Mouse (Mus musculus) midbrain, embryonic 16.5 days (tissue): Measurements from ENCODE around the gene Sdhb. TPM values are rescaled to one million over a fixed set of nuclear protein-coding genes. Genes with fewer than 3 reads are reported as not detected.

Experiments used
- ATAC-seq: fragments of 200-750 bp; cut with Nextera tagmentation; 2 replicates; pipeline ENCODE4 v1.8.0; 2017; ENCODE audit warnings: moderate TSS enrichment
- H3K27ac ChIP-seq: fragments of 300-500 bp; sonication (generic); 2 replicates; pipeline ENCODE4 v1.5.1; 2014; ENCODE audit warnings: mild to moderate bottlenecking, low read length, mixed read lengths
- H3K27me3 ChIP-seq: fragments of 300-500 bp; sonication (generic); 2 replicates; pipeline ENCODE4 v1.6.1; 2014; ENCODE audit warnings: low read depth, low read length, mixed read lengths; ENCODE audit not compliant: control insufficient read depth, insufficient read depth
- H3K36me3 ChIP-seq: fragments of 300-500 bp; sonication (generic); 2 replicates; pipeline ENCODE4 v1.6.1; 2014; ENCODE audit warnings: mild to moderate bottlenecking, low read length, moderate library complexity, mixed read lengths; ENCODE audit not compliant: control insufficient read depth, insufficient read depth
- H3K4me1 ChIP-seq: fragments of 300-500 bp; sonication (generic); 2 replicates; pipeline ENCODE4 v1.6.1; 2014; ENCODE audit warnings: mild to moderate bottlenecking, low read length, mixed read lengths; ENCODE audit not compliant: control insufficient read depth, insufficient read depth
- H3K4me2 ChIP-seq: fragments of 300-500 bp; sonication (generic); 2 replicates; pipeline ENCODE4 v1.6.1; 2014; ENCODE audit warnings: mild to moderate bottlenecking, low read length, mixed read lengths
- H3K4me3 ChIP-seq: fragments of 300-500 bp; sonication (generic); 2 replicates; pipeline ENCODE4 v1.5.1; 2014; ENCODE audit warnings: low read depth, mild to moderate bottlenecking, low read length, moderate library complexity, mixed read lengths
- H3K9ac ChIP-seq: fragments of 300-500 bp; sonication (generic); 2 replicates; pipeline ENCODE4 v1.6.1; 2014; ENCODE audit warnings: low read depth, low read length, mixed read lengths
- H3K9me3 ChIP-seq: fragments of 300-500 bp; sonication (generic); replicated peaks from 2 replicates; pipeline ENCODE4 v1.6.1; 2014; ENCODE audit warnings: mild to moderate bottlenecking, low read length, mixed read lengths; ENCODE audit not compliant: control insufficient read depth, poor library complexity, severe bottlenecking
- WGBS: fragments of 180-500 bp; shearing (Covaris S2); extraction: QIAGEN DNeasy Blood & Tissue Kit; methylation state at CpG from one replicate; pipeline ENCODE4 v1.1.7; 2014; 5-methylcytosine and 5-hydroxymethylcytosine counted together
- polyA plus RNA-seq: library from polyadenylated mRNA; unstranded; fragments of >200 nt; fragmentation: Nextera tagmentation; extraction: Ambion mirVana; gene quantifications from 2 replicates; pipeline ENCODE4 v1.2.1, GENCODE M21; 2015

Gene Sdhb
- polyA plus RNA-seq, 1 experiment from 2014 or later = 455 TPM

DNA sequence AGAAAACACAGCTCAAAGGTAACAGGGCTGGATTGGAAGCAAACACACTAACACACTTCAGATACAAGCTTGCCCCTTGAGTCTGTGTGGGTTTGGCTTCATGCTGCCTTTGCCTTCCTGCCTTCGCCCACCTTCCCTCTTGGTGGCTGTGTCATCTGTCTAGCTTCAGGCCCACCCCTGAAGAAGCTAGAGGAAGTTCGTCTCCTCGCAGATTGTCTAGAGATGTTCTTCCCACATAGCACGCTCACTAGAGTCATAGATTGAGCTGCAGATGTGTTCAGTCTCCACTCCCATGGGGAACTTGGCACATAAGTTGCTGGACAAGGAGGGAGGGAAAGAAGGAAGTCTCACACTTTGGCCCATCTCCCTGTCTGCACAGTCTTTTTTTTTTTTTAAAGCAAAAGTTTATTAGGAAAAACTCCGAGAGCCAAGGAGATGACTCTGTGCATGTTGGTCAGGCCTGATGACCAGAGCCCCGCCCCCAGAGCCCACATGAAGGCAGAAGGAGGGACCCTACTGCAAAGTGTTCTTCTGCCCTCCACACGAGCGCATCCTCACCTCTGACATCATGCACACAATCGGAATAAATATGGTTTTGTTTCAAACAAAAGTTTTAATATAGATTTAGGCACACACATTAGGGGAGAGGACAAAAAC lies 3.1 kb downstream of the Sdhb start:
- ATAC-seq = no peak
- WGBS = 84% methylated on average over 9 of the region's 9 CpGs
- no peak overlapping the region for H3K9ac ChIP-seq
- H3K4me3 ChIP-seq = no peak overlapping the region
- H3K36me3 ChIP-seq = 0 out of 2 replicates have a peak, but pooled peaks cover 3% of the 10 kb centered on the region
- no peak overlapping the region for H3K27ac ChIP-seq
- no peaks in the 10 kb centered on the region for H3K27me3 ChIP-seq
- H3K4me1 ChIP-seq = peaks cover 18% of the 10 kb centered on the region
- no peaks in the 10 kb centered on the region for H3K9me3 ChIP-seq
- H3K4me2 ChIP-seq = no peak overlapping the region

DNA sequence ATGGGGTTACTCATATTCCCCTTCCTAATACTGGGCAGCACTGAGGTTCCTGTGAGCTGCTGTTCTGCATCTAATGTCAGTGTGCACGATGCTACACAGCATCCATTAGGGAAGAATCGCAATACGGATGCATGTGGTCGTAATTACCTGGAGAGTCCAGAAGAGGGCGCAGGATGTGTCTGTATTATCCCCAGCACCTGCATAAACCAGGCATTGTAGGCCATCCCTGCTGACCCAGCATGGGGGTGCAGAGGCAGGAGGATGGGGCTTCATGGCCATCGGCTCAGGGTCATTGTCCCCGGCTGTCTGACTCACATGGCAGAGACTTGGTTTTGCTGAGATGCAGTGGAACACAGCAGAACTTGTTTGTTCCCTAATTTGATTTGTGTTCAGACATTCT lies 3.6 kb downstream of the Sdhb start:
- Histone ChIP-seq H3K9ac (0 out of 2 replicates have a peak overlapping the region, but pooled peaks have one; percentile 27), H3K27me3 (no peaks in the 10 kb centered on the region), H3K36me3 (0 out of 2 replicates have a peak, but pooled peaks cover 3% of the 10 kb centered on the region), H3K27ac (no peak overlapping the region), H3K9me3 (no peaks in the 10 kb centered on the region), H3K4me3 (no peak overlapping the region), H3K4me1 (peaks cover 18% of the 10 kb centered on the region), H3K4me2 (no peak overlapping the region)
- ATAC-seq = no peak
- 7% methylated on average over 7 of the region's 7 CpGs for WGBS

DNA sequence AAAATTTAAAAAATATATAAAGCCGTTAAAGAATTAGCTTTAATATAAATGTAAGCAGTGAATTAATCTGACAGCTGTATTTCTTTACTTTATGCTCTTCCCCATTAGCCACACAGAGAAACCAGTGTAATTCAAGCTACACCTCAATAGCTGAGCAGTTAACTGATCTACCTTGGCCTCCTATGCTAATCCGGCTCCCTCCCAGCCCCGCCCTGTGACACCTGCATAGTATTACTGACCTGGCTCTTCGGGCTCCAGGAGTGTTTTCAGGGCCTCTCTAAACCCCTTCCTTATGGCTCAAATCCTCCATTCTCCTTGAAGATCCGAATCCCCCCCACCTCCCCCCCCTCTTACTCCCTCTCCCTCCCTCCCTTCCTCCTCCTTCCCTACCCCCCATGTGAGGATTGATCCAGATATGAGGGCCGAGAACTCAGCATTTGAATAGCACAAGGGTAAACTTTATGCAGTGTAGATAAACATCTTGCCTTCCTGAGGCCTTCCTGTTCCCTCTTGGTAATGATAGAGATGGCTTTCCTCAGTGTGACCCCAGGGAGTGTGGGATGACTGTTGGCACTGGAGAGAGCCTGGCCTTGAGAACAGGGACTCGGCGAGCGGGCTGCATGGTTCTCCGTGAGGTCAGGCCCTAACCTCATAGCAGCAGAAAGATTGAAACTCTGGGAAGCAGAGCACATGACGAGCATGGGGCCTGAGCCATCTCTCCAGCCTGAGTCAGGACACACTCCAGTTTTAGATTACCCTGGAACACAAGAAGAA lies 6.6 kb downstream of the Sdhb start:
- H3K27ac ChIP-seq = no peak overlapping the region
- 84% methylated on average over 11 of the region's 11 CpGs for WGBS
- no peak for ATAC-seq
- peaks cover 25% of the 10 kb centered on the region for H3K36me3 ChIP-seq
- no peak overlapping the region for H3K4me3 ChIP-seq
- no peak overlapping the region for H3K4me2 ChIP-seq
- H3K27me3 ChIP-seq = no peaks in the 10 kb centered on the region
- peaks cover 8% of the 10 kb centered on the region for H3K4me1 ChIP-seq
- no peaks in the 10 kb centered on the region for H3K9me3 ChIP-seq
- H3K9ac ChIP-seq = no peak overlapping the region

DNA sequence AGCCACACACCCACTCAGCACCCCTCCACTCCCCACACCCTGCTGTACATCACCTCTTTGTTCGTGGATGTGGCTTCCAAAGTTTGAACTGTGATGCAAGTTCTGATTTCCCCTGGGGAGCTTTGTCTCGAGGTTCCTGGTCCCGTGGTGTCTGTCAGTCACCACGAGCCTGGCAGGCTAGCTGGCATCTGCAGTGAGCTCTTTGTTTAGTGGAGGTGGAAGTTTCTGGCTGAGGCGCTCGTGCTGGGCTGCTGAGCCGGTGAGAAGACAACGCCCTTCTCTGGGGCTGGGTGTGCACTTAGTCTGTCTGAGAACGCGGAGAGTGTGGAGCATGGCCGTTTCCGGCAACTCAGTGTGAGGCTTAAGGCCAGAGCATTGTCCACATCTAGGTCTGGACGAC lies 10.7 kb downstream of the Sdhb start:
- Histone ChIP-seq H3K36me3 (peaks cover 50% of the 10 kb centered on the region), H3K4me2 (no peak overlapping the region), H3K27me3 (no peaks in the 10 kb centered on the region), H3K27ac (no peak overlapping the region), H3K9me3 (no peaks in the 10 kb centered on the region), H3K4me1 (no peaks in the 10 kb centered on the region), H3K9ac (no peak overlapping the region), H3K4me3 (no peak overlapping the region)
- ATAC-seq = no peak
- 83% methylated on average over 13 of the region's 13 CpGs for WGBS

DNA sequence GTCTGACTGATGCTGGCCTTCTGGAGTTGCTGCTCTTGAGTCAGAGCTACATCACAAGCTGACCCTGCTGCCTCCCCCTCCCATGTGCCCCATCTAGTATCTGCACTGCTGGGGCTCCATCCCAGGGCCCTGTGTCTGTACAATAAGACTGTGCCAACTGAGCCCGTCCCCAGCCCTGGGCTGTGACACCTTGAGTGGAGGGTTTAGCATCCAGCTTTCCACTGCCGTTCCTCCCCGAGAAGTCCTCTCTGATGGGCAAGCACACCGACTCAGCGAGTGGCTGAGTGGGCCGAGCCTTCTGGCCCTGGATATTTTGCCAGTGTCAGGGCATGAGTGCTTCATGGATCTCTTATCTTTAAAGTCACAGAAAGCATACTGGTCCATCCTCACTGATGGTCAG lies 13.4 kb downstream of the Sdhb start:
- H3K36me3 ChIP-seq = peaks cover 69% of the 10 kb centered on the region

DNA sequence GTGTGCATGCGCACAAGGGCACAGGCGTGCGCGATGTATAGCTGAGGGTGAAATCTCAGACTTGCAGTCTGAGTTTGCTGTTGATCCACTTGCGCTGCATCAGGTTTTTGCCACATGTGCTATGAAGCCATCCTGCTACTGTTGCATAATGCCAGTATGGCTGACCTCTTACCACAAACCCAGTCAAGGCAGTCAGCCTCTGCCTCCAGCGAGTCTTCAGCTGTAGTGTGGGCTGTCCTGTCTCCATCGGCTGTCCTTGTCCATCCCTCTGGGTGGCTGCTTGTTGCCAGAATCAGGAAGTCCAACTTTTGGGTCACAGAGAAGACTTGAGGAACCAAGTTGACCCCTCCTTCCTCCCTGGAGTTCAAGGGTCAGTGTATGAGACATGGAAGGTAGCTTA lies 14.4 kb downstream of the Sdhb start:
- Histone ChIP-seq H3K27ac (no peak overlapping the region), H3K9ac (no peak overlapping the region), H3K9me3 (no peaks in the 10 kb centered on the region), H3K36me3 (peaks cover 64% of the 10 kb centered on the region), H3K4me2 (no peak overlapping the region), H3K27me3 (no peaks in the 10 kb centered on the region), H3K4me3 (no peak overlapping the region), H3K4me1 (no peaks in the 10 kb centered on the region)
- no peak for ATAC-seq
- WGBS = 94% methylated on average over 7 of the region's 7 CpGs

More for the DNA sequence above, 13.4 kb downstream of the Sdhb start:
- ATAC-seq = no peak
- WGBS = 95% methylated on average over 6 of the region's 6 CpGs
- Histone ChIP-seq H3K27me3 (no peaks in the 10 kb centered on the region), H3K4me3 (no peak overlapping the region), H3K4me2 (no peak overlapping the region), H3K27ac (no peak overlapping the region), H3K9me3 (no peaks in the 10 kb centered on the region), H3K9ac (no peak overlapping the region), H3K4me1 (no peaks in the 10 kb centered on the region)

DNA sequence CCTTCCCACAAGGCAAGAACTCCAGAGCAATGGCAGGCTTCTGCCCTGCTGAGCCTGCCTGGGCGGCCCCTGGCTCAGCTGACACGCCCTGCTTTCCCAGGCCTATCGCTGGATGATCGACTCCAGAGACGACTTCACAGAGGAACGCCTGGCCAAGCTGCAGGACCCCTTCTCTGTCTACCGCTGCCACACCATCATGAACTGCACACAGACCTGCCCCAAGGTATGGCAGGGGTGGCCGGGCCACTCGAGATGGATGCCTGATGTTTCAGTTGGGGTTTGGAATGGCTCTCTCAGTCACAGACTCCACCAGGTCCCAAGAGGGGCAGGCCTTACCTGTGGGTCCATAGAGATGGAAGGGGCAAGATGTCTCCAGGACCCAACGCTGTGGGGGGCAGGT lies 16.3 kb downstream of the Sdhb start:
- Histone ChIP-seq H3K36me3 (peaks cover 46% of the 10 kb centered on the region), H3K4me2 (no peak overlapping the region), H3K4me3 (no peak overlapping the region), H3K4me1 (no peaks in the 10 kb centered on the region), H3K9ac (no peak overlapping the region), H3K27ac (no peak overlapping the region), H3K9me3 (no peaks in the 10 kb centered on the region), H3K27me3 (no peaks in the 10 kb centered on the region)
- 87% methylated on average over 10 of the region's 10 CpGs for WGBS
- no peak for ATAC-seq

DNA sequence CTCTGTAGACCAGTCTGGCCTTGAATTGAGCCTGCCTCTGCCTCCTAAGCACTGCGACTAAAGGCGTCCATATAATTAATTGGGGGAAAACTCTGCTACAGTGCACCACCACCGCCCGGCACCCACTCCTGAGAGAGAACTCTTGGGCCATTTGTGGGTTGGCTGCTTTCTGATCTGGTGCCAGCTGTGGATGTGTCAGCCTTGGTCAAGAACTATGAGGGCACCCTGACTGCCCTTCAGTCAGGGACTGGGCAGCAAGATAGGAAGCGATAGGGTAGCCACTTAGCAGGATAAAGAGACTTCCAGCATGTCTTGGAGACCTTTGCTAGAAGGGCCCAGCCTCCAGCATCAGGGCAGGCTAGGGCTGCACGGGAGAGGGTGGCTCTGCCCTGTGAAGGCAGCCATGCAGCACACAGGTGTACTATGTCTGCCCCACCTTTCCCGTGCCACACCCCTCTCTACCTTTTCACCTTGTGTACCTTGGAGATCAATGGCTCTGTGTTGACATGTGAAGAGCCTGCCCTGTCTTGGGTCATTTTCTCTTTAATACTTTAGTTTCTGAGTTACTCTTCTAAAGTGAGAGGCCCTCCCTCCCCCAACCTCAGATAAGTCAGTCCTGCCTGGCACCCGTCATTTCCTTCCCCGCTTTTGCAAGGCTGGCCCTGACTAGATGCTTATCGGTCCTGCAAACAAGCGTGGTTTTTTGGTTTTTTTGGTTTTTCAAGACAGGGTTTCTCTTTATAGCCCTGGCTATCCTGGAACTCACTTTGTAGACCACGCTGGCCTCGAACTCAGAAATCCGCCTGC lies 17.1 kb downstream of the Sdhb start:
- Histone ChIP-seq H3K9me3 (no peaks in the 10 kb centered on the region), H3K9ac (no peak overlapping the region), H3K4me2 (no peak overlapping the region), H3K27ac (no peak overlapping the region), H3K27me3 (no peaks in the 10 kb centered on the region), H3K4me3 (no peak overlapping the region), H3K36me3 (peaks cover 42% of the 10 kb centered on the region), H3K4me1 (no peaks in the 10 kb centered on the region)
- no peak for ATAC-seq
- WGBS = 93% methylated on average over 14 of the region's 14 CpGs
